Mouse (Mus musculus): ENCODE results near the gene Vps4b.
"Not testable (repeated sequence)": the region's sequence is repeated elsewhere in the genome, so short reads cannot be mapped to it uniquely, and the experiment has no call there.

The Vps4b gene

GRCm38 (mm10) chr1:106752013-106752412 is 44.5 kb downstream of the Vps4b start:
- DNase-seq (ENCODE audit: low read depth), result no peak

- no peak for DNase-seq (ENCODE audit: low read depth)
Observed at GRCm38 (mm10) chr1:106750656-106751055, 45.9 kb downstream of the Vps4b start.

GRCm38 (mm10) chr1:106748555-106749315 is 47.8 kb downstream of the Vps4b start:
- DNase-seq (ENCODE audit: low read depth), result no peak

- DNase-seq (ENCODE audit: low read depth), result no peak
Observed at GRCm38 (mm10) chr1:106742980-106743379, 53.5 kb downstream of the Vps4b start.

- no peak for DNase-seq (ENCODE audit: low read depth)
Observed at GRCm38 (mm10) chr1:106740735-106741134, 55.8 kb downstream of the Vps4b start.

GRCm38 (mm10) chr1:106739810-106740209 is 56.7 kb downstream of the Vps4b start:
- DNase-seq (ENCODE audit: low read depth), result no peak

- DNase-seq (ENCODE audit: low read depth), result no peak
Observed at GRCm38 (mm10) chr1:106738092-106738491, 58.4 kb downstream of the Vps4b start.

- no peak for DNase-seq (ENCODE audit: low read depth)
Observed at GRCm38 (mm10) chr1:106736211-106736610, 60.3 kb downstream of the Vps4b start.

- DNase-seq (ENCODE audit: low read depth), result no peak
Observed at GRCm38 (mm10) chr1:106735586-106735985, 60.9 kb downstream of the Vps4b start.

GRCm38 (mm10) chr1:106722061-106722460 is 74.5 kb downstream of the Vps4b start:
- no peak for DNase-seq (ENCODE audit: low read depth)

GRCm38 (mm10) chr1:106717736-106718135 is 78.8 kb downstream of the Vps4b start:
- not testable (repeated sequence) for DNase-seq (ENCODE audit: low read depth)

GRCm38 (mm10) chr1:106717071-106717601 is 79.4 kb downstream of the Vps4b start:
- peak; percentile 44 for DNase-seq (ENCODE audit: low read depth)

- no peak for DNase-seq (ENCODE audit: low read depth)
Observed at GRCm38 (mm10) chr1:106716141-106716540, 80.4 kb downstream of the Vps4b start.

GRCm38 (mm10) chr1:106715111-106716083 is 81.1 kb downstream of the Vps4b start:
- DNase-seq (ENCODE audit: low read depth), result no peak

GRCm38 (mm10) chr1:106714530-106714981 is 82.0 kb downstream of the Vps4b start:
- DNase-seq (ENCODE audit: low read depth), result no peak

Measured in fibroblast of lung, adult 2 months (primary cell).